ENCODE assay signal across 8 mouse cellular contexts in the genomic region with DNA sequence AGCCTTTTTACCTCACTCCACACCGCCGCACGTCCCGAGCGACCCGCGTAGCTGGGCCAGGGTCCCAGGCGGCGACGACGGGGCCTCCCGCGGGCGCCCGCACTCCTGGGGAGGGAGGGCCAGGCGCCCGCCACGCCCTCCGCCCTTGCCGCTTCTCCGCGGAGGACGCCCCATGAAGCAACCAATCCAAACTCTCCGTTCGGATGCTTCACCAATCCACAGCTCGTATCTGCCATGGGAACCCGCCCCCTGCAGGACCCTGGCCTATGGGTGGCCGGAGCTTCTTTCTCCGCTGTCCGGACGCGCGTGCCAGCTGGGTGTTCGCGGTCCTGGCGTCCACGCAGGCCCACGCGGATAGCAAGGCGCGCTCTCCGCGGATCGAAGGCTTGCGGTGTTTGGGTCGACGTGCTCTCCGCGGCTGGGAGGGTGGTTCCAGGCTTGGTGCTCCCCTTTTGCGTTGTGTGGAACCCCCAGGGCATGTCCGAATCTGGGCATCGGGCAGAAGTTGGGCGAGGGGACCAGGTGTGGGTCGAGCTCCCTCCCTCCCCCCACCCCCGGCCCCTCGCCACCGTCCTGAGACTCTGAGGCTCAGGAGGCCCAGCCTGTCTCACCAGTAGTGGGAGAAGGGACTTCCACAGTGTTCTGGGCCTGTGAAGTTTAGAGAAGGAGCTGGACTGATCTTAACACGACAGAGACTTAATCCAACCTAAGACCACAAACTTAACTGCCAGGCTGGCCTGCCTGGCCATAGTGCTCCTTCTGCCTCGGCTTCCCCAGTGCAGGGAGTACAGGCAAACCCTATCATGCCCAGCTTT. TPM values are rescaled to one million over a fixed set of nuclear protein-coding genes. Genes with fewer than 3 reads are reported as not detected.
DNase-seq lines count a peak whose midpoint lies in the region; ATAC-seq lines count a peak whose summit lies in the region.

A gene (minus strand): TSS at position 134 of the 815 bp plus-strand sequence.

- no peaks in the 10 kb centered on the region for H3K9me3 ChIP-seq in forebrain, embryonic 14.5 days (replicated peaks; ENCODE audit: control insufficient read depth, low read length)
- H3K9me3 ChIP-seq in neural tube, embryonic 15.5 days (replicated peaks) = no peaks in the 10 kb centered on the region

- DNase-seq in ES-CJ7 (ENCODE audit: low read depth, low spot score) = peak; percentile 95
- DNase-seq in cerebellum, adult 11 months = peak; percentile 94
- peak; percentile 98 for DNase-seq in forebrain, embryonic 14.5 days (ENCODE audit: low spot score)
- DNase-seq in heart, postnatal 14 days = peak; percentile 94 to 95
- peak; percentile 97 for DNase-seq in layer of hippocampus, adult 11-12 months (ENCODE audit: low spot score)
- peak; percentile 97 to 98 for DNase-seq in lung, adult 18-20 months
- DNase-seq in testis, postnatal 14 days (ENCODE audit: low spot score) = peak; percentile 97

- H3K4me2 ChIP-seq in forebrain, embryonic 14.5 days (ENCODE audit: low read length) = peak within 1 kb of the TSS; percentile 91
- peak within 1 kb of the TSS; percentile 92 for H3K4me2 ChIP-seq in neural tube, embryonic 15.5 days

- peak within 1 kb of the TSS; percentile 94 for H3K9ac ChIP-seq in forebrain, embryonic 14.5 days (ENCODE audit: low read length)
- H3K9ac ChIP-seq in neural tube, embryonic 15.5 days (replicated peaks) = peak within 1 kb of the TSS; percentile 88

- ATAC-seq in forebrain, embryonic 14.5 days = peak; percentile 99
- peak; percentile 99 for ATAC-seq in neural tube, embryonic 15.5 days (ENCODE audit: low FRiP score)

- no peaks in the 10 kb centered on the region for H3K27me3 ChIP-seq in forebrain, embryonic 14.5 days (replicated peaks; ENCODE audit: control insufficient read depth, insufficient read depth, low read length)
- no peaks in the 10 kb centered on the region for H3K27me3 ChIP-seq in neural tube, embryonic 15.5 days (replicated peaks)

- peaks cover 15% of the 10 kb centered on the region for H3K4me1 ChIP-seq in forebrain, embryonic 14.5 days (ENCODE audit: control insufficient read depth, insufficient read depth, low read length)
- peaks cover 37% of the 10 kb centered on the region for H3K4me1 ChIP-seq in neural tube, embryonic 15.5 days

- peak within 1 kb of the TSS; percentile 82 for H3K27ac ChIP-seq in forebrain, embryonic 14.5 days (ENCODE audit: low read depth, low read length)
- H3K27ac ChIP-seq in neural tube, embryonic 15.5 days (replicated peaks) = peak within 1 kb of the TSS; percentile 94

- intact Hi-C loops in heart, postnatal 14 days (cut with DNase I) = loop anchor here (5.0 kb wide), 2 partner anchors 117 to 427 kb away; no protein-coding TSS in a partner anchor

- peaks cover 12% of the 10 kb centered on the region; the same call in 1 of the 2 replicates for H3K36me3 ChIP-seq in forebrain, embryonic 14.5 days (ENCODE audit: control insufficient read depth, insufficient read depth, low read length)
- no peaks in the 10 kb centered on the region for H3K36me3 ChIP-seq in neural tube, embryonic 15.5 days

- H3K4me3 ChIP-seq in forebrain, embryonic 14.5 days (ENCODE audit: low read depth, low read length) = peak within 1 kb of the TSS; percentile 94
- H3K4me3 ChIP-seq in neural tube, embryonic 15.5 days (replicated peaks) = peak within 1 kb of the TSS; percentile 90

- 0% methylated on average over 53 of the region's 59 CpGs for WGBS in forebrain, embryonic 14.5 days
- WGBS in neural tube, embryonic 15.5 days = under 1% methylated on average over 49 of the region's 59 CpGs

RNA-seq across cellular contexts. Expression of the gene that starts here (rescaled TPM):
- polyA plus RNA-seq in forebrain, embryonic 14.5 days (2014; fragmentation: Nextera tagmentation; extraction: Ambion mirVana) = 24.9 and 27.9 TPM in 2 replicates
- 10 to 100 TPM; 42.1 to 48.1 TPM for total RNA-seq in heart, postnatal 14 days (2021)
- 26.5 and 29.1 TPM in 2 replicates for polyA plus RNA-seq in neural tube, embryonic 15.5 days (2015; fragmentation: Nextera tagmentation; extraction: Ambion mirVana)

Comparison
In these comparisons a context has a peak if more than half of its experiments do, and no peak if none do; other contexts are left out.
1. Peak in every context shown above with its lines: DNase-seq, ATAC-seq, H3K4me3 ChIP-seq and H3K27ac ChIP-seq.